8 mouse cellular contexts compared by ENCODE assay signal in genomic region chr5:149525055-149525785, GRCm38 (mm10). TPM values are rescaled to one million over a fixed set of nuclear protein-coding genes. Genes with fewer than 3 reads are reported as not detected.
DNase-seq lines count a peak whose midpoint lies in the region; ATAC-seq and TF ChIP-seq lines count a peak whose summit lies in the region.

No protein-coding gene starts in this region.

- no peaks in the 10 kb centered on the region for H3K9me3 ChIP-seq in kidney, postnatal 0 days (replicated peaks; ENCODE audit: low read length)
- H3K9me3 ChIP-seq in MEL (replicated peaks; ENCODE audit: insufficient read depth, low read length), result no peaks in the 10 kb centered on the region
- no peaks in the 10 kb centered on the region for H3K9me3 ChIP-seq in forebrain, postnatal 0 days (ENCODE audit: low read length)

- H3K27me3 ChIP-seq in kidney, postnatal 0 days (ENCODE audit: insufficient read depth, low read length), result no peaks in the 10 kb centered on the region
- no peaks in the 10 kb centered on the region for H3K27me3 ChIP-seq in MEL (ENCODE audit: control insufficient read depth in 1 of 2, insufficient read depth in 2 of 2, low read length in 2 of 2)
- no peaks in the 10 kb centered on the region for H3K27me3 ChIP-seq in forebrain, postnatal 0 days (ENCODE audit: insufficient read depth, low read length)

- TF ChIP-seq CTCF in kidney, postnatal 0 days (IDR thresholded peaks at IDR 0.05; ENCODE audit: low read depth), result peak; percentile 50
- TF ChIP-seq CTCF in MEL (IDR thresholded peaks at IDR 0.05 in 2 of 3, conservative IDR thresholded peaks at IDR 0.05 in 1 of 3; ENCODE audit: control insufficient read depth in 1 of 3, insufficient read depth in 1 of 3, low read depth in 2 of 3, low read length in 3 of 3, poor library complexity in 1 of 3, severe bottlenecking in 1 of 3), result peak; percentile 63 to 93 (median 78)
- peak; percentile 66 for TF ChIP-seq CTCF in forebrain, postnatal 0 days (IDR thresholded peaks at IDR 0.05; ENCODE audit: low read depth)

- 0 out of 2 replicates have a peak, but pooled peaks cover 5% of the 10 kb centered on the region for H3K4me1 ChIP-seq in kidney, postnatal 0 days (replicated peaks; ENCODE audit: insufficient read depth, low read length)
- H3K4me1 ChIP-seq in MEL (ENCODE audit: control insufficient read depth in 1 of 2, insufficient read depth in 2 of 2, low read length in 2 of 2), result 0 out of 4 replicates have a peak, but pooled peaks cover 0 to 3% of the 10 kb centered on the region in 2 experiments
- H3K4me1 ChIP-seq in forebrain, postnatal 0 days (ENCODE audit: insufficient read depth), result peaks cover 23% of the 10 kb centered on the region

- no peak overlapping the region for H3K4me3 ChIP-seq in kidney, postnatal 0 days (replicated peaks; ENCODE audit: low read depth, low read length)
- peak overlapping the region; percentile 21 to 52; a peak in 3 of 4 replicates for H3K4me3 ChIP-seq in MEL (ENCODE audit: control insufficient read depth in 1 of 2, insufficient read depth in 1 of 2, low read depth in 2 of 2, low read length in 2 of 2)
- H3K4me3 ChIP-seq in forebrain, postnatal 0 days (ENCODE audit: low read depth, low read length), result no peak overlapping the region

- H3K27ac ChIP-seq in kidney, postnatal 0 days, result no peak overlapping the region
- no peak overlapping the region for H3K27ac ChIP-seq in MEL (ENCODE audit: control insufficient read depth, low read depth, low read length)
- peak overlapping the region; percentile 84 for H3K27ac ChIP-seq in forebrain, postnatal 0 days (ENCODE audit: low read depth, low read length)

- 0 out of 2 replicates have a peak overlapping the region, but pooled peaks have one; percentile 30 for H3K4me2 ChIP-seq in kidney, postnatal 0 days (ENCODE audit: low read length)
- peak overlapping the region; percentile 11; the same call in 1 of the 2 replicates for H3K4me2 ChIP-seq in forebrain, postnatal 0 days (ENCODE audit: low read depth)

- no peak for DNase-seq in kidney, postnatal 0 days (ENCODE audit: low spot score)
- DNase-seq in kidney, adult 18-20 months, result no peak
- peak; percentile 53 for DNase-seq in MEL (ENCODE audit: low read depth, low spot score)
- peak; percentile 39 for DNase-seq in forebrain, postnatal 0 days
- DNase-seq in naive thymus-derived CD4-positive, alpha-beta T cell, adult 2 months (ENCODE audit: low read depth), result peak; percentile 69
- DNase-seq in right cerebral cortex, adult 2 months (ENCODE audit: low spot score in 2 of 2), result no peak
- no peak for DNase-seq in lung, postnatal 14 days

- peak; percentile 36 for TF ChIP-seq RAD21 in MEL (IDR thresholded peaks at IDR 0.05; ENCODE audit: low read depth, low read length)

- no peak for TF ChIP-seq EP300 in MEL (IDR thresholded peaks at IDR 0.05; ENCODE audit: low read depth in 1 of 2, low read length in 2 of 2)

- WGBS in kidney, postnatal 0 days, result 46% methylated on average over 6 of the region's 6 CpGs
- WGBS in forebrain, postnatal 0 days, result 37% methylated on average over 6 of the region's 6 CpGs

- H3K36me3 ChIP-seq in kidney, postnatal 0 days (ENCODE audit: insufficient read depth, low read length), result no peaks in the 10 kb centered on the region
- H3K36me3 ChIP-seq in MEL (ENCODE audit: control insufficient read depth in 1 of 2, insufficient read depth in 2 of 2, low read length in 2 of 2), result no peaks in the 10 kb centered on the region
- H3K36me3 ChIP-seq in forebrain, postnatal 0 days (ENCODE audit: insufficient read depth), result no peaks in the 10 kb centered on the region

- no peak for TF ChIP-seq POLR2A in MEL (IDR thresholded peaks at IDR 0.05; ENCODE audit: control insufficient read depth in 1 of 2, insufficient read depth in 1 of 2, low read depth in 1 of 2, low read length in 2 of 2, poor library complexity in 1 of 2)

- no peak overlapping the region for H3K9ac ChIP-seq in kidney, postnatal 0 days (ENCODE audit: low read depth, low read length)
- no peak overlapping the region for H3K9ac ChIP-seq in MEL (ENCODE audit: control insufficient read depth, low read depth, low read length, poor library complexity, severe bottlenecking)
- H3K9ac ChIP-seq in forebrain, postnatal 0 days, result no peak overlapping the region

- H3K79me2 ChIP-seq in MEL (ENCODE audit: control insufficient read depth, insufficient read depth, low read length, poor library complexity), result no peaks in the 10 kb centered on the region

- no peak for ATAC-seq in kidney, postnatal 0 days (replicated peaks; ENCODE audit: low FRiP score, low read depth)
- ATAC-seq in forebrain, postnatal 0 days, result peak; percentile 17; the same call in 1 of the 2 replicates
- ATAC-seq in erythroblast, adult 5-6 weeks (replicated peaks; ENCODE audit: low FRiP score, poor library complexity, severe bottlenecking), result no peak

TF ChIP-seq in MEL, 35 proteins besides CTCF, POLR2A, EP300 and RAD21:
- TF ChIP-seq BHLHE40 (IDR thresholded peaks at IDR 0.05; ENCODE audit: borderline replicate concordance, low read depth, low read length) (peak; percentile 58), SMC3 (IDR thresholded peaks at IDR 0.05; ENCODE audit: low read depth, low read length) (peak; percentile 56), ZNF384 (IDR thresholded peaks at IDR 0.05; ENCODE audit: low read depth, low read length) (no peak), MAX (IDR thresholded peaks at IDR 0.05; ENCODE audit: low read length) (no peak), MAFK (IDR thresholded peaks at IDR 0.05; ENCODE audit: borderline replicate concordance, low read depth, low read length) (no peak), SIN3A (IDR thresholded peaks at IDR 0.05; ENCODE audit: low read length) (0 out of 2 replicates have a peak, but pooled peaks have one; percentile 13), CHD2 (IDR thresholded peaks at IDR 0.05; ENCODE audit: low read length) (peak; percentile 51), HCFC1 (IDR thresholded peaks at IDR 0.05; ENCODE audit: low read depth, low read length) (0 out of 2 replicates have a peak, but pooled peaks have one; percentile 33)
TF ChIP-seq in MEL: peak in this region for 5.

RNA-seq across cellular contexts. Expression of gene Wdr95, which starts 3.3 kb away (rescaled TPM):
- polyA plus RNA-seq in kidney, postnatal 0 days (2015; fragmentation: Nextera tagmentation; extraction: Ambion mirVana), result 0.05 TPM in 1 of 2 replicates, not detected in the other
- not detected in 2 replicates for total RNA-seq in MEL (2012; rRNA removed)
- not detected for polyA plus RNA-seq in MEL (2012; ENCODE audit: insufficient read depth in 1 of 2, insufficient read length in 2 of 2, low read depth in 1 of 2, low replicate concordance in 2 of 2, missing spikeins in 1 of 2)
- 0.15 and 0.38 TPM in 2 replicates for total RNA-seq in forebrain, postnatal 0 days (2014; rRNA removed)
- 0.45 and 0.84 TPM in 2 replicates for polyA plus RNA-seq in forebrain, postnatal 0 days (2015; fragmentation: Nextera tagmentation; extraction: Ambion mirVana)
- not detected in 2 replicates for total RNA-seq in erythroblast, adult 5-6 weeks (2015; ENCODE audit: low replicate concordance)
- total RNA-seq in erythroblast, adult 5-6 weeks (2017; ENCODE audit: low replicate concordance), result not detected in 2 replicates

Comparison
In these comparisons a context has a peak if more than half of its experiments do, and no peak if none do; other contexts are left out.
1. DNase-seq: peak in MEL (single experiment), forebrain, postnatal 0 days (single experiment) and naive thymus-derived CD4-positive, alpha-beta T cell, adult 2 months (single experiment); none in kidney, postnatal 0 days (single experiment), kidney, adult 18-20 months (single experiment), right cerebral cortex, adult 2 months (0 of 2) and lung, postnatal 14 days (single experiment).
2. H3K4me3 ChIP-seq: peak in MEL (2 of 2); none in kidney, postnatal 0 days (single experiment) and forebrain, postnatal 0 days (single experiment).
3. Peak in every context shown above with its lines, with median percentiles within 50 percentile points of each other: CTCF ChIP-seq.